Mouse (Mus musculus) C2C12 (cell line): ENCODE data around the gene Adprhl2.

Experiments
- CTCF ChIP-seq: IDR thresholded peaks from one replicate; pipeline ENCODE4 v1.5.1; 2011; ENCODE audit not compliant: control insufficient read depth, insufficient read depth, insufficient read length
- FOSL1 ChIP-seq: IDR thresholded peaks from one replicate; pipeline ENCODE4 v1.8.0; 2011; ENCODE audit warnings: mild to moderate bottlenecking, low read length; ENCODE audit not compliant: poor library complexity, insufficient read depth, severe bottlenecking
- USF1 ChIP-seq: IDR thresholded peaks from one replicate; pipeline ENCODE4 v1.6.1; 2011; ENCODE audit warnings: low read depth, mild to moderate bottlenecking, control low read depth, moderate library complexity

GRCm38 (mm10) chr4:126301584-126302309 is 19.8 kb downstream of the Adprhl2 start:
- TF ChIP-seq USF1 (no peak), CTCF (no peak), FOSL1 (no peak)
